Mouse (Mus musculus) spleen, postnatal 36 days (tissue): Measurements from ENCODE around the gene Rora.
"Not testable (repeated sequence)": the region's sequence is repeated elsewhere in the genome, so short reads cannot be mapped to it uniquely, and the experiment has no call there.

Experiments
- DNase-seq, 2 experiments: peaks; one replicate each; pipeline ENCODE4 v3.0.0; 2022; ENCODE audit warnings: low spot score in 2 of 2, mixed read lengths in 1 of 2

The Rora gene

DNA sequence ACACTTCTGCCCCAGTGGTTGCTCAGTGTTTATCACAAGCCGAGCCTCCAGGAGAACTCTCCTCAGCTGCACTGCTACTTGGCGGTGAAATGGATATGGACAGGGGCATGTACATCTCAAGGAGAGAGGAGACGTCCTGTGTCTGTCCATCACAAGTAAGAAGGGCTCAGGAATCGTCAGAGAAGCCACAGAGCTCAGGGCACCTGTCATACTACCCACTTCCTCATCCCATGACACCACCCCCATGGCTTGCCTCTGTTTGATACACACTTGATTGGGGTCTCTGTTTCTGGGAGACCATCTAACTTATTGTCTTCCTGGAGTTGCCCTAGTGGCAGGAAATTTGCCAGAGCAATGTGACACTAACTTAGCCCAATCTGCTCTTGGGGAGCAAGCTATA is 433.3 kb downstream of the Rora start:
- DNase-seq = no peak

DNA sequence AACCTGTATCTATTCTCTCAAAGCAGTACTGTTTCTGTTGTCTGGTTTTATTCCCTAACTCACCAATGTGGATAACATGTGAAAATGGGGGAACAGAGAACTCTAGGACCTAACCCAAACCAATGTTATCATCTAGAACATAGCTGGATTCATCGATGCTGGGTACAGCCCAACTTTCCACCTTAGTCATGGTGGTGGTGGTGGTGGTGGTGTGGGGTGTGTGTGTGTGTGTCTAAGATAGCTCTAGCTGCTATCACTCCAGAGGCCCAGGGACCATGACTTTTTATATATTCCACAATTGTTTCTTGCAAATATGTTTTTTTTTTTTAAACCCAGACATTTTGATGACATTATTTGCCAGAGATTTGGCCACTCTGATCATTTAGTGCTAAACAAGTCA is 433.7 kb downstream of the Rora start:
- DNase-seq = no peak

DNA sequence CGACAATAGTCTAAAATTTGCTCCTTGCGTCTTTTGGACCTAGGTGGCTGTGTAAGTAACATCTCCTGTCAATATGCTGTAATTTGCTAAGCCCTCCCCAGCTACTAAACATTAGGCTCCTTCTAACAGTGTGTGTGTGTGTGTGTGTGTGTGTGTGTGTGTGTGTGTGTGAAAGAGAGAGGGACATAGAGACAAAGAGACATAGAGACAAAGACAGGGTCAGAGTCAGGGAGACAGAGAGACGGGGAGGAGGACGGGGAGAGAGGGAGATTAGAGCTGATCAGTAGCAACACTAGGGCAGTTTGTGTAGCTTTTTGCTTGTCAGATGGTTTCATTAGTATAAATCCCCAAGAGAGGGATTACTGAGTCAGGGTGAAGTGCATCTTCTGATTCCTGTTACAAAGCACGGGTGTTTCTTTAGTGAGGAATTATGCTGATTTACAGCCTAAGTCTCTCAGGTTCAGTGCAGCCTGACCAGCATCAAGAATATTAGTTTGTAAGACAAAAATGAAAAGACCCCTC is 437.2 kb downstream of the Rora start:
- DNase-seq = no peak

DNA sequence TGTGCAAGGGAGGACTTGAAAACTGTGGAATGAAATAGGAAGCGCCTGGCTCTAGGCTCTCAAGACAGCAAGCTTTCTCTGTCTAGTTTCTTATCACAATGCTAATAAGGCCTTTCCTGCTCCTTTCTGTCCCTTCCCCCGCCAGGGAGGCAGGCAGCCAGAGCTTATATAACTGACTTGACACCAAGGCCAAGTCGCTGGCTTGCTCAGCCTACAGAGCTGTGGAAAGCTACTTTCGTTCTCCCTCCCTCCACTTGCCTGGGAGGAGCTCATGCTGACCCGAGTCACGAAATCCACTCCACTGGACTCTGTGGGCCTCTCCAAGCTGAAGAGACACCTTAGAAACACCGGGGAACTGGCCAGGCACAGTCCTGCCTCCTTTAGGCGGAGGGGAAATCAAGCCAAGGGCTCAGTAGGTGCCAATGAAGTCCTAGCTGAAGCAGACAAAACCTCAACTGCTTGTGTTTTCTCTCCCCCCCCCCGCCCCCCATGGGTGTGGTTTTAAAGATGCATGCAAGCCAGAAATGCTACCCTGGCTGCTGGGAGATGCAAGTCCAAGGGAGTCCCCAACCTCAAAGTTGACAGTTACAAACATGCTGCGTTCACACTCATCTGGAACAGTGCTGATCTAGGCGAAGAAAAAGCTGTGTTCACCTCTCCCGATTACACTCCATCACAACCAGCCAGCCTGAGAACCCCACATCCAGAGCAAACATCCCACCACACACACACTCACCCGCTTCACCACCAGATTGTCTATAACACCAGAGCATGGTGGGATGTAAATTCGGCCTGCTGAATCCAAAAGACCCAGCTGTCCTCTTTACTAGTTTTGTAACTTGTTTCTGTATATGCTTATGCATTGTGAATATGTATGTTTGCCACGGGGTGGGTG is 438.8 kb downstream of the Rora start:
- peak; percentile 35 to 37 for DNase-seq

DNA sequence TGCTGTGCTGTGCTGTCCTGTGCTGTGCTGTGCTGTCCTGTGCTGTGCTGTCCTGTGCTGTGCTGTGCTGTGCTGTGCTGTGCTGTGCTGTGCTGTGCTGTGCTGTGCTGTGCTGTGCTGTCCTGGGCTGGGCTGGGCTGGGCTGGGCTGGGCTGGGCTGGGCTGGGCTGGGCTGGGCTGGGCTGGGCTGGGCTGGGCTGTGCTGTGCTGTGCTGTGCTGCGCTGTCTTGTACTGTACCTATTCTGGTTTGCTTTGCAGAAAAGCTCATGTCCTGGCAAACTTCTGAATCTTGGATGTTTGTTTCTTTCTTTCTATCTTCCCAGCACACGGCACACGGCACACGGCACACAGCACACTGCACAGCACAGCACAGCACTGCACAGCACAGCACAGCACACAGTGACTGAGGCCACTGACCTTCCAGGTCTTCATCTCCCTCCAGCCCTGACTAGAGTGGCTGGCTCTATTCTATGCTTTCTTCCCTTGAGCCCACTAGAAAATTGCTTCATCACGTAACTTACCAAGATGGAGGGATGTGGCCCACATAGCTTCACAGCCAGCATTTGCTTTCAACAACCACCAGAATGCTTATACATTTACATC is 446.7 kb downstream of the Rora start:
- not testable (repeated sequence) for DNase-seq

DNA sequence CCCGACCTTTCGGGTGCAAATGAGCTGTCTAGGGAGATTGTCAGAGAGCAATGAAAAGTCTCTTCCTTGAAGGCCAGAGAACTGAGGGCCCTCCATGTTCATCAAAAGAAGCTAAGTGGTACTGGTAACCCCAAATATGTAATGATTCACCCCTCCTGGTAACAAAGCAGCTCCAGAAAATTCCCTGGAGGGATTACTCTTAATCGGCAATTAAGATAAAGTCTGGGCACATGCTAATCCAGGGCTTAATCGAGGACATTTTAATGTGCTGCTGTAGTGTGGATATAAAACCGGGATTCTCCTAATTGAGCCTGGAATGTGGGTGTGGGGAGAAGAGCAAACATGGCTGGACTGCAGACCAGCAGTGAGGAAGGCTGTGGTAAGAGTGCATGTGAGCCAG is 450.7 kb downstream of the Rora start:
- DNase-seq = no peak

DNA sequence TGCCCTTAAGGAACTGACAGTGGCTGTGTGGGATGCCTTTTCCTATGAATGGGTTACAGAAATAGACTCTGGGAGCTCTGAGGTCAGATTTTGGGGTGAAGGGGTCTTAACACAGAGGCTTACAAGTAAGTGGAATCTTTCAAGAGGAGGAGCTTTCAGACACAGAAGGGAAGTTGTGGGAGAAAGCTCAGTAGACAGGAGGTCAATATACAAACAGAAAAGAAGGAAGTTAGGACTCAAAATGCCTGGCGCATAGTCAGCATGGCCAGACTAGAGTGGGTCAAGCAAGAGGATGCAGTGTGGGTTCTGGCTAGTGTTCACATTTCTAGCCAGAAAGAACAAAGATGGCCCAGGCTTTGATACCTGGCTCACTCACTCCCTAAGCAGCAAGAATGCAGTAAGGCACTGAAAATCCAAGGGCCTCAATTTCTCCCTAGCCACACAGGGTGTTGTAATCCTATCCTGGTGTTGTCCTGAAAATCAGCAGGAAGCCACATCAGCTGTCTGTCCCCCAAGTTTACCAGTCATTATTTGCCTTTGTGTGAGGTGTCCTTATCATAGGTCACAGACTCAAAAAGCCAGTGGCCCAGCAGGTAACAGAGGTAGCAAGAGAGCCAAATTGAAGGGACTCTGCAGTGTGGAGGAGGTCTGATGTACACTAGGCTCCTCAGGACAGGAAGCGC is 456.2 kb downstream of the Rora start:
- DNase-seq = no peak

DNA sequence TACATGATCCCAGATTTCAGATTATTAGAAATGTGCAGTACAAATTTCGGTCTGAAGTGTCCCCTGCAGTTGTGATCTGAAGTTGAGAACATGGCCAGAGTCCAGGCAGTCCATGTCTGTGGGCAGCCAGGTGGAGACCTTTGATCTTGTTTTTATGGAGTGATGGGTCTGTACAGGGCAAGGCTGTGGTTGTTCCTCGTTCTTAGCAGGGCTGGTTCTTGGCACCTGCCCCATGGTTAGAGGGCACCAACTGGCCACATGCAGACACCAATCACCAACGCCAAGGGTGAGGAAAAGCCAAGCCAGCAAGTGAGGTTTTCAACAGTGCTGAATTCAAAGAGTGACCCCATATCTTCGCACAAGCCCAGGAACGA is 456.7 kb downstream of the Rora start:
- DNase-seq = no peak

DNA sequence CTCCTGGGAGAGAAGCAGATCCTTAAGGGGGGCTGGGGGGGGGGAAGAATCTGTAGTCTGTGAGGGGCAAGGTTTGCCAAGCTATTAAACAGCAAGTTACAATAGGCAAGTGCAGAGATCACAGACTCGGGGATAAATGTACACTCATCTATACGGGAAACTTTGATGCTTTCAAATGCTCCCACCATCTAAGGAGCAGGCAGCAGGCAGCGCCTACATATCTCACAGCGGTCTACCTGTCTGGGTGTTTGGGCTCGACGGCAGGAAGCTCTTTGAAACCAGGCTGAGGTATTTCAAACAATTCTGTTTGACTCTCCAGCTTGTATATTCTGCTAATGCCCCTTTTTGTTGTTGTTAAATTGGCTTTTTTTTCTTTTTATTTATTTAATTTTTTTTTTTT is 457.1 kb downstream of the Rora start:
- no peak for DNase-seq

DNA sequence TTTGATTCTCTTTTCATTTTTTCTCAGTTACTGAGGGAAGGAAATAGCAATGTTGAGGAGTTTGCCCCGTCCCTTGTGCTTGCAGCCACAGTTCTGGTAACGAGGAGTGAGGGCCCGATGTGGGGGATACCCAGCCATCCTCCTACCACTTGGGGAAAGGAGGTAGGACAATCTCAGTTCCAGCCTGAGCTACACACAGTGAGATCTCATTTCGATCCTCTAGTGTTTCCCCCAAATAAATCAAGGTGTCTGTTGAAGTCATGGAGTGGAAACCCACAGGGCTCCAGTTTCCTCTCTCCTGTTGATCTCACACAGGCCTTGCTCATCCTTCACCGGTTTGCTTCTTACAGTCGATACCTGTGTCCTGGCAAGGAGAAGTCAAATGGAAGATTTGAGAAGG is 458.0 kb downstream of the Rora start:
- no peak for DNase-seq

DNA sequence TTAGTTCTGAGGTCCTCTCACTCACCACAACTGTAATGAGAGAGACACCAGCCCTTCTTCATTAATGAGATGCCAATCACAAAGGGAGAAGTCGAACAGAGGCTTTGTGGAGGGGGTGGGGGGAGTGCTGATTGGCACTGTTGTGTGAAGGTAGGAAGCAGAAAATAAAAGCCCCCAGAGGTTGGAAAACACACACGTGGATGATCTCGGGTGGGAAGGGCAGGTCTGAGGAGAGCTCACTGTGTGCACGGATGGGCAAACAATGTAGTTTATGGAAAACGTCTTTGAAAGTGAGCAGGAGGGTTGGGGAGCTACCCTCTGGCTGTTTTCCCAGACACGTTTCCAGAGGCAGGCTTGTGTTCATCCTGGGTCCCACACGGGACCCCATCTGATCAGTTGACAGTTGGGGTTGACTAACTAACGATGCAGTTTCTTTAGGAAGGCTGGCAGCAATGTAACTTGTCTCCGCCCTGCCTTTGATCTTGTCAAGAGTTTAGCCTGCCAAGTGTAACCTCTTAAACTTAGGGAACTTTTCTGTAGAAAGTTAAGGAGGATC is 460.9 kb downstream of the Rora start:
- DNase-seq = no peak

DNA sequence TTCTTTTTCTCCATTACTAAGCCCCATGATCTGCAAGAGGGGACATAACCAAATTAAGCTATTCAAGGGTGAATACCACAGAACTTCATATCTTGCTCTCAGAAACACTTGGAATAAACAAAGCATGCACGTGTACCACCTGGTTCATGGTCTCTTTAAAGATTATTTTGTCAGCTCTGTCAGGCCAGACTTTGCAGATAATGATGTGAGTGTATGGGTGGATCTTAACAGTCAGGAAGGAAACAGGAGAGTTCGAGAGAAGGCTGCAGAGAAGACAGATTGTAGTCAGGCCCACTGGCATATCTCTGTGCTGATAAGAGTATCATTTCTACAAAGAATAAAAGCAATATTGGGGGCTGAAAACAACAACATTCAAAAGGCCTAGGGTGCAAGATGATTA is 463.2 kb downstream of the Rora start:
- no peak for DNase-seq

DNA sequence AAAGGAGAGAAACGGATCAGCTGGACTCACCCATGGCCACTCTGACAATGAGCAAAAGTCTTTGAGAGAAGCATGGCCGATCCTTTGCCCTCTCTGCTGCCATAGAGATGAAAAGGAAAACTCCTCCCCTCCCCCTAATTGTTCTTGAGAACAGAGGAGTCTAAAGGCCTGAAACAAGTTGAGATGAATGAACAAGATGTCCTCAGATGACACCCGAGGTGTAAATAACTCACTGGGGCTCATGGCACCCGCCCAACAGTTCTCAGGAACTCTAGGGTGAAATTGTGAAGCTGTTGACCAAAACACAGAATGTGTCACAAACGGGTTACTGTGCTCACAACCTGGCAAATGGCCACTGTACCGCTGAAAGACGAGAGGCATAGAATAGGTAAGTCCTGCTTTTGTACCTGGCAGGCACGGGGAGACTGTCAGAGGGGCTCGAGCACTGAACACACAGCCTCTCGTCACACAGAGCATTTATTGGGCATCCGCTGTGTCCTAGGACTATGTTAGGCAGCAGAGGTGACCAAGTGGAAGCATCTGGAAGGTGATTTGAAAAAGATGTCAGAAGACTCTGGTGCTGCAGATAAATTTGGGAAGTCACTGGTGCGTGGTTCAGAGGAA is 467.6 kb downstream of the Rora start:
- DNase-seq = no peak

DNA sequence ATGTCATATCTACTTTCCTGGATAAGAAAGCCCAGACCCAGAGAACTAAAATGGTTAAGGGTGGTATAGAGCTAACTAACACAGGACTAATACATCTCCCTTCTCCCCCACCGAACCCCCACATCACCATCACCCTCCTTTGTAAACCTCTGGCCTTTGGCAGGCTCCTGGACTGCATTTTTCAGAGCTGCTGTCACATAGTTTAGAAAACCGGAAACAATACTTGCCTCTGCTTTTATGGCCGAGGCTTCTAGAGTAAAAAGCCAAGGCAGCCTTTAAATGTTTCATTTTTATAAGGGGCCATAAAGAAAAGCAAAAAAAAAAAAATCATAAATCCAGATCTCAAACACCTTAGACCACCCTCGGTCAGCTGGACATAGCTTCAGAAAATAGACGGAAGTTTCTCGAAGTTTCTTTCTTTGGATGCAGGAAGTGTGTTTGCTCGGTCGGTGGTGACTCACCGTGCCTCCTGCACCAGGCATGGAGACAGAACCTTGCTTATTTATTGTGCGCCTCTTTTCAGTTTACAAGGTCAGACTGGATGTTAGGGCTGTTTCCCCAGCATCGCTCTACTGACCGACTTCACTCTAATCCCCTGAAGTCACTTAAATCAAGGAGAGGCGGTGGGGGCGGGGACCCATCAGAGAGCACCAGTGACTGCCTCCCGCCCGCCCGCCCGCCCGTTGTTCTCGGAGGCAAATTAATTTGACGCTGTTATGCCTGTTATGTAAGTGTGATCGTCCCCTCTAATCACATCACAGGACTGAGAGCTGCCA is 471.6 kb downstream of the Rora start:
- DNase-seq = peak in 1 of 2 experiments; percentile 14

DNA sequence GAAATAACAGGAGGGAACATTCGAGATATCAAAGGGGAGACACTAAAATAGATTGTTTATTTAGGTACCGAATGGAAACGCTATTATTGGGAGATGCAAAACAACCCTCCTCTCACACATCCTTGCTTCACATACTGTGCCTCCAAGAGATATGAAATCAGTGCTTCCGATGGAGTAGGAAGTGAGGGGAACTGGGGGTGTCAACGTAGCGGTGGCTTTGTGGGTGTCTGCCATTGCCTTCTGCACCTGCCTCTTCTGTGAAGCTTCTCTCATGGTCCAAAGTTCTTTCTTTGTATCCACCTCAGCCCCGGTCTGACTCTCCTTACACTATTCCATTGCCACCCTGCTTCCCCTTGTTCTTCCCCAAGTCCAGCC is 472.2 kb downstream of the Rora start:
- no peak for DNase-seq

DNA sequence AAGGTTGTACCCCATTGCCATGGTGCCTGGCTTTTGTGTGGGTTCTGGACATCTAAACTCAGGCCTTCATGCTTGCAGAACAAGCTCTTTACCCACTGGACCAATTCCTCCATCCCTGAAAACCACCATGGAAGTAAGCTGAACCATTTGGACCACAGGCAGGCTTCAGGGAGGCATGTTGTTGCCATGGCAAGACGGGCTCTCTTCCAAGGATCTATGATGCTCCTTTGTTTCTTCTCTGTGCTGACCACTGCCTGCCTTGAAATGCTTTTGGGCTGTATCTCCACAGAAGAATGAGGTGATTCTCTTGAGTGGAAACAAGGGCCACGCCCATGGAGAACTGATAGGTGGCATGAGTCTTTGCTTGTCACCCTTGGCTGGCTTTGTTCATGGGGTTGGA is 473.0 kb downstream of the Rora start:
- DNase-seq = no peak

DNA sequence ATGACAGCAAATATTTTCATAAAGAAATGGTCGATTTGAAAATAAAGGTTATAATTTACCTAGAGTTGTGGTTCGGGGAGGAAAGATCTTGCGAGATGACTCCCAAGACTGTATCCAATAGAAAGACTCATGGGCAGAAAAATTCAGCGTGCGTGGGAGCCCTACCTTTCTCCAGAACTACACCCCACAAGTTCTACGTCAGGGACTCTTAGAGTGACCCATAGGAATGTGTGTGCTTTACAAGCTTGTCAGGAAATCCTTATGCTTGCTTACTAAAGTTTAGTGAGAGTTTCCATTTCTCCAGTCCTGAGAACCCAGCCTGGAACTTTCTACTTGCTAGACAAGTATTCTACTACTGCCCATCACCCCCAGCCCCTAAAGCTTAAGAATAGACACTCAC is 474.7 kb downstream of the Rora start:
- no peak for DNase-seq

DNA sequence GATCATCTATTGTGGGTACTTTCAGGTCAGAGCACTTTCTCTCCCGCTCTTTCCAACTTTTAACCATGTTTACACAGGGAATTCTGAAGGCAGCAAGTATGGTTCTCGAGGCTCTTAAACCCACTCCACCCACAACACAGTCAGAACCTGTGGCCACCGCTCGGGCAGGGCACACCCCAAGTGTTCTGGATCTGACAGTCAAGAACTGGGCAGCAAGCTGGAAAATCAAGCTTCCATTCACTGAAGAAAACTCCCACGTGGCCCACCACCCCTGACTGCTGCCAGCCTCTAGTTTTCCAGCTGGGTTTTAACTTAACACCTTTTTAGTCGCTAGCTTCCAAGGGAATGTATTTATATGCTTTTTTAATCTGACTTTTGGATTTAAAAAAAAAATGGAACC is 479.4 kb downstream of the Rora start:
- DNase-seq = no peak

DNA sequence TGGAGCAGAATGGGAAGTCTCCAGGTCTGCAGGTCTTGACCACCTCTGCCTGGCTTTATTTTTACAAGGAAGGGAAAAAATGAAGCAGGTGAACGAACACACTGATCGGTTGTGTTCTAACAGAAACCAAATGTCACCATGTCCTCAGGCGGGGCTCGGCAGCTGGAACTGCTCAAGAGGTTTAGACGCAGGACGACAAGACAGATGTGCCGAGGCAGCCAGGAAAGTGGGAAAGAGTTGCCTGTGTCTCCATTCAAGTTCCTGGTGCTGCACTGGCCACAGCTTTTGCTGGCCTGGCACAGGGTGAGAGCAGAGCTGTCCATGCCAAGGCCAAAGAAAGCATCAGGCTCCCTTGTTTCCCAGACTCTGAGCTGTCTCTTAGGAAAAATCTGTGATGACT is 480.1 kb downstream of the Rora start:
- no peak for DNase-seq

DNA sequence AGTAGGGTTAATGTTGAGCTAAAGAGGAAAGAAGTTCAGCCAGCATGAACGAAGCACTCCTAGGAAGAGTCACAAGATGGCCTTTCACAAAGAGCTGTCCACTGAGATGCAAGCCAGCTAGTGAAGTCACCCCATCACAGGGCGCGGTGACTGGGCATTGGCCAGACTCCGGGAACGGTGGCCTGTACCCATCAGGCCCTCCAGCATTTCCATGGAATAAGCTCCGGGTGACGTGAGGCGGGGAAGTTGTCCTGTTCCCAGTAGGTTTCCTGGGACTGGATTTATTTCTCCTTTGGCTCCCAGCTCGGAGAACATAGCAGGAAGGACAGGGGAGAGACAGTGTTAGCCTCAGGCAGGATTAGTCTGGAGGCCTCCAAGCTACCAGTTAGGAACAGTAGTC is 481.0 kb downstream of the Rora start:
- DNase-seq = no peak

DNA sequence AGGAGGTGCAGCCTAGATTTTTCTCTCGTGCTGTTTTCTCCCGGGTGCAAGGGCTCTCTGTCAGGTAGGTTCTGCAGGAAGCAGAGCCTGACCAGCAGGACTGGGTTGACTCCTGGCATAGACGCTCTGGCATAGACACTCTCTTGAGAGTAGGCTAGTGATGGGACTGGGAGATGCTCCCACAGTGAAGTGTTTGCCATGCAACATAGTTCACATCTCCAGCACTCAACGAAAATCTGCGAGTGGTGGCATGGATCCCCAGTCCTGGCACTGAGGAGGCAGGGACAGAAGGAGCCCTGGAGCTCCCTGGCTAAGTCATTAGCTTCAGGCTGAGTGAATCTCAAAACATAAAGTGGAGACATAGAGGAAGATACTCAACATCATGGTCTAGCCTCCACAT is 483.2 kb downstream of the Rora start:
- DNase-seq = no peak
